Mouse (Mus musculus) liver, embryonic 14.5 days (tissue): ENCODE data around the gene Usp2.

Experiments
- CTCF ChIP-seq: IDR thresholded peaks from 2 replicates; pipeline ENCODE4 v1.5.1; 2016; ENCODE audit warnings: antibody characterized with exemption, low read depth, control low read depth
- EP300 ChIP-seq: IDR thresholded peaks from 2 replicates; pipeline ENCODE4 v1.6.1; 2016; ENCODE audit warnings: antibody characterized with exemption, low read depth

DNA sequence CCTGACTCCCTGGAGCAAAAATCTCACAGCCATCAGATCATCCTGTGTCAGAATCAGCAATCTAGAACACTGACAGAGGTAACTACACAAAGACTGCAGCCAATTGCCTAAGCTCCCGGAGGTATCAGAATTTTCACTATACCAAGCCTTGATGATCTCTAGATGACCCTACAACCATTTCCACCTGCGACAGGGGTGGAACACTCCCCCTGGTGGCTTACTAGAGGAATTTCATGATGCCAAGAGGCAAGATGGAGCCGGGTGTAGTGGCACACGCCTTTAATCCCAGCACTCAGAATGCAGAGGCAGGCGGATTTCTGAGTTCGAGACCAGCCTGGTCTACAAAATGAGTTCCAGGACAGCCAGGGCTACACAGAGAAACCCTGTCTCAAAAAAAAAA, 57.5 kb downstream of the Usp2 start:
- TF ChIP-seq CTCF (peak; percentile 72), EP300 (no peak)
